Mouse (Mus musculus): ENCODE results near the gene Rln3.

Gene Rln3

DNA sequence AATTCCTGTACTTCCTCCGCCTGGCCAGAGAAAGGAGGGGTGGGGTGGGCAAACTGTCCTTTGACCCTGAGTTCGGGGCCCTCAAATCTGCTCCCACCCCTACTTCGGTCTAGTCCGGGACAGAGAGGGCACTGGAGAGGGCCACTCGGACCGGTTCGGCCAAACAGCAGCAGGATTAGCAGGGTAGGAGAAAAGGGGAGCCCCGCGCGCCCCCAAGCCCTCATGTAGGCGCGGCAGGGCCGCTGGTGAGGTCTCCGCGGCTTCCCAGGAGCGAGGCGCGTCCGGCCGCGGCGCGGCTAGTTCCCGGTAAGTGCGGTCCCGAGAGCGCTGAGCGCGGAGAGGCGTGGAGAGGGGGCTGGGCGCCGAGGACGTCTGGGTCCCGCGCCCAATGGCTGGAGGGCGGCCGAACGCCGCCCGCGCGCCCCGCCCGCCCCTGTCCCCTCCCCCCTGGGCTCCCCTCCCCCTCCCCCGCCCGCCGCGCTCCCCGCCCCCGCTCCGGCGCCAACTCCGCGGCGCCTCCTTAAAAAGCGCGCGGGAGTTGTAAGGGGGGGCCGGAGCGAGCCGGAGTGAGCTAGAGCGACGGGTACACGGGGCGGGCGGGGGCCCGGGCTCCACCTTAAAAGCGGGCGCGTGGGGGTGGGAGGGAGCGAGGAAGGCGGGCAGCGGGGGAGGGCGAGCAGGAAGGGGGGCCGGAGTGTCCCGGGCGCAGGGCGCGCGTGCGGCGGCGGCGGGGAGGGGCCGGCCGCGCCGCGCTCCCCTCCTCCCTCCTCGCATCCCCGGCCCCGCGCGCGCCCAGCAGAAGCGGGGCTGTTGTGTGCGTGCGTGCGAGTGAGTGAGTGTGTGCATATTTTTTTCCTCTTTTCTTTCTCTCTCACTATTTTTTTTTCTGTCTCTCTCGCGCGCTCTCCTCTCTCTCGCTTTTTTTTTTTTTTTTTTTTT, 48.0 kb downstream of the Rln3 start:
- DNase-seq (ENCODE audit: low spot score in 2 of 2) = peak; percentile 60 to 73

- no peak for DNase-seq (ENCODE audit: low spot score in 2 of 2)
Measured at GRCm38 (mm10) chr8:83995973-83996372, 48.8 kb downstream of the Rln3 start.

- DNase-seq (ENCODE audit: low spot score in 2 of 2) = no peak
Measured at GRCm38 (mm10) chr8:83994030-83994429, 50.8 kb downstream of the Rln3 start.
